Mouse (Mus musculus) lung, postnatal 0 days (tissue): ENCODE measurements around the gene Ddx24. TPM values are rescaled to one million over a fixed set of nuclear protein-coding genes. Genes with fewer than 3 reads are reported as not detected.
A peak's percentile ranks its signal among the peaks of the same experiment; 100 is the strongest.

Experiments
- ATAC-seq: fragments of 200-750 bp; cut with Nextera tagmentation; 2 replicates; pipeline ENCODE4 v1.8.0; 2017; ENCODE audit warnings: moderate library complexity
- DNase-seq: peaks from one replicate; pipeline ENCODE4 v3.0.0-alpha.2; 2016; ENCODE audit warnings: low spot score
- H3K27ac ChIP-seq: fragments of 300-500 bp; sonication (generic); 2 replicates; pipeline ENCODE4 v1.5.1; 2014; ENCODE audit warnings: antibody characterized with exemption, mild to moderate bottlenecking, low read length, mixed read lengths
- H3K27me3 ChIP-seq: fragments of 300-500 bp; sonication (generic); replicated peaks from 2 replicates; pipeline ENCODE4 v1.6.1; 2014; ENCODE audit warnings: low read length, mixed read lengths; ENCODE audit not compliant: insufficient read depth
- H3K36me3 ChIP-seq: fragments of 300-500 bp; sonication (generic); 2 replicates; pipeline ENCODE4 v1.6.1; 2014; ENCODE audit warnings: low read length, mixed read lengths; ENCODE audit not compliant: insufficient read depth
- H3K4me1 ChIP-seq: fragments of 300-500 bp; sonication (generic); 2 replicates; pipeline ENCODE4 v1.6.1; 2014; ENCODE audit warnings: antibody characterized with exemption, low read depth, low read length, mixed read lengths; ENCODE audit not compliant: insufficient read depth
- H3K4me2 ChIP-seq: fragments of 300-500 bp; sonication (generic); replicated peaks from 2 replicates; pipeline ENCODE4 v1.6.1; 2014; ENCODE audit warnings: low read depth, mild to moderate bottlenecking, low read length, moderate library complexity, mixed read lengths
- H3K4me3 ChIP-seq: fragments of 300-500 bp; sonication (generic); 2 replicates; pipeline ENCODE4 v1.5.1; 2014; ENCODE audit warnings: low read depth, low read length
- H3K9ac ChIP-seq: fragments of 300-500 bp; sonication (generic); replicated peaks from 2 replicates; pipeline ENCODE4 v1.6.1; 2014; ENCODE audit warnings: low read depth, mild to moderate bottlenecking
- H3K9me3 ChIP-seq: fragments of 300-500 bp; sonication (generic); 2 replicates; pipeline ENCODE4 v1.6.1; 2016; ENCODE audit warnings: low read length, mixed read lengths
- CTCF ChIP-seq: IDR thresholded peaks from 2 replicates; pipeline ENCODE4 v1.5.1; 2016; ENCODE audit warnings: antibody characterized with exemption, mild to moderate bottlenecking
- EP300 ChIP-seq: IDR thresholded peaks from 2 replicates; pipeline ENCODE4 v1.6.1; 2016; ENCODE audit warnings: antibody characterized with exemption, mild to moderate bottlenecking, control low read depth
- WGBS: fragments of 180-500 bp; shearing (Covaris S2); extraction: QIAGEN DNeasy Blood & Tissue Kit; methylation state at CpG from one replicate; pipeline ENCODE4 v1.1.7; 2014; 5-methylcytosine and 5-hydroxymethylcytosine counted together
- polyA plus RNA-seq: library from polyadenylated mRNA; unstranded; fragments of >200 nt; fragmentation: Nextera tagmentation; extraction: Ambion mirVana; gene quantifications from 2 replicates; pipeline ENCODE4 v1.2.1, GENCODE M21; 2015

Ddx24 gene
- polyA plus RNA-seq, 1 experiment from 2014 or later: 87.2 TPM

GRCm38 (mm10) chr12:103393528-103393927 lies 32.1 kb downstream of the Ddx24 start:
- no peaks in the 10 kb centered on the region for H3K27me3 ChIP-seq
- no peak for ATAC-seq
- TF ChIP-seq CTCF: no peak
- no peak for TF ChIP-seq EP300
- 38% methylated on average over 6 of the region's 6 CpGs for WGBS
- no peak overlapping the region for H3K27ac ChIP-seq
- peaks cover 7% of the 10 kb centered on the region; the same call in 1 of the 2 replicates for H3K4me1 ChIP-seq
- no peaks in the 10 kb centered on the region for H3K9me3 ChIP-seq
- no peak for DNase-seq
- no peaks in the 10 kb centered on the region for H3K36me3 ChIP-seq
- H3K9ac ChIP-seq: no peak overlapping the region
- H3K4me2 ChIP-seq: no peak overlapping the region
- no peak overlapping the region for H3K4me3 ChIP-seq

GRCm38 (mm10) chr12:103391098-103391497 lies 34.5 kb downstream of the Ddx24 start:
- Histone ChIP-seq H3K4me1 (peaks cover 7% of the 10 kb centered on the region; the same call in 1 of the 2 replicates), H3K4me2 (no peak overlapping the region), H3K36me3 (no peaks in the 10 kb centered on the region), H3K9me3 (no peaks in the 10 kb centered on the region), H3K4me3 (no peak overlapping the region), H3K9ac (no peak overlapping the region), H3K27ac (no peak overlapping the region), H3K27me3 (no peaks in the 10 kb centered on the region)
- 59% methylated on average over 7 of the region's 7 CpGs for WGBS
- DNase-seq: no peak
- no peak for ATAC-seq
- TF ChIP-seq EP300 (no peak), CTCF (no peak)

GRCm38 (mm10) chr12:103389982-103390381 lies 35.6 kb downstream of the Ddx24 start:
- Histone ChIP-seq H3K4me3 (no peak overlapping the region), H3K9me3 (no peaks in the 10 kb centered on the region), H3K27me3 (no peaks in the 10 kb centered on the region), H3K4me1 (peaks cover 7% of the 10 kb centered on the region; the same call in 1 of the 2 replicates), H3K36me3 (no peaks in the 10 kb centered on the region), H3K4me2 (no peak overlapping the region), H3K9ac (no peak overlapping the region), H3K27ac (no peak overlapping the region)
- ATAC-seq (no peak), DNase-seq (no peak)
- no peak for TF ChIP-seq EP300
- TF ChIP-seq CTCF: no peak
- 58% methylated on average over 4 of the region's 4 CpGs for WGBS

DNA sequence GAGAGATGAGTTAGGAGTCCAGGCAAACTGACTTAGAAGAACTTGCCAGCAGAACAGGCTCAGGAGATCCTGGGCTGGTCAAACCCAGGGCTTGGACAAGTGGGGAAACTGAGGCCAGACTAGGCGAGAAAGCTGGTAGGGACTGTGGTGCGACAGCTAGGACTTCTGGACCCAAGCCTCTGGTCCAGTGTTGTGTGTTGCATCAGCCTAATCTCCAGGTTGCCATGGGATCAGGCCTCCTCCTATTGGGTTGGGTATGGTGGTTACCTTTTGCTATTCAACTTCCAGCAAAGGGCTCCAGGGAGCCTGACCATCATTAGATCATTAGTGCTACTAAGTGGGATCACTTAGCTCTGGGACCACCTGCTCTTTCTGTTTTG lies 36.3 kb downstream of the Ddx24 start:
- Histone ChIP-seq H3K4me3 (peak overlapping the region; percentile 67), H3K27ac (no peak overlapping the region), H3K36me3 (no peaks in the 10 kb centered on the region), H3K4me2 (peak overlapping the region; percentile 76), H3K9me3 (no peaks in the 10 kb centered on the region), H3K27me3 (no peaks in the 10 kb centered on the region), H3K9ac (peak overlapping the region; percentile 64; the same call in 1 of the 2 replicates), H3K4me1 (peaks cover 7% of the 10 kb centered on the region; the same call in 1 of the 2 replicates)
- WGBS: 57% methylated on average over 2 of the region's 2 CpGs
- ATAC-seq: no peak
- no peak for DNase-seq
- TF ChIP-seq EP300 (no peak), CTCF (no peak)

DNA sequence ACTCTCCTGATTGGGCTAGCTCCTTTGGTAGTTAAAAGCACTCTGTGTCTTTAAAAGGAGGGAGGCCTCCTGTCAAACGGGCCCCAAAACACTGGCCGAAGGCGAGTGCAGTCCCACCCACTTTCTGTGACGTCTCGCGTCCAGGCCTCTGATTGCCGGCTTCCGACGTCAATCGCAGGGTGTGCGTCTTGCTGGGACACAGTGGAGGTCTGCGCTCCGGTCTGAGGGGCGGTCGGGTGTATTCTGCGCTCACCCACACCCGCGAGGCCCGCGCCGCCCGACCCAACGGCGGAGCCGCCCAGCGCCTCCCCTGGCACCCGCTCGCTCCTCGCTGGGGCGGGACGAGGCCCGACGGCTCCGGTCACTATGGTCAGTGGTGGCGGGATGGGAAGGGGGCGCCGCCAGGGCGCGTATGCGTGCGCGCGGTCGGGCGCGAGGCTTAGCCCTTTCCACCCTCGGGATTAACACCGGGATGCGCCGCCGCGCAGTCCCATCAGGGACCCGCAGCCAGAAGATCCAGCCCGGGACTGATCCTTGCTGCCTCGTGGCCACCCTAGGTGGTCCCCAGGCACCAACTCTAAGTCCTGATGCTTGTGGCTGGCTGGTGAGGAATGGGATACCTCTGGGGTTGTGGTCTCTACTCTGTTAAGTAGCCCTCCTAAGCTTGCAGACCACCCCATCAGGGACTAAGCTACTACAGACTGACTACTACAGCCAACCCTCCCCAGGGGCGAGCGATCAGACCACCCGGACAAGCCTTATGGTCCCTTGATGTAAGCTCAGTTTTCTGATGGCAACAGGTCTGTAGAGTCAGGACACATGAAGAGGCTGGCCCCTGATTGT lies 36.9 kb downstream of the Ddx24 start, which contains the start of gene Otub2:
Otub2 (plus strand) TSS at position 178 of the 843 bp plus-strand sequence.
- peaks cover 7% of the 10 kb centered on the region; the same call in 1 of the 2 replicates for H3K4me1 ChIP-seq
- H3K36me3 ChIP-seq: no peaks in the 10 kb centered on the region
- WGBS: under 1% methylated on average over 58 of the region's 58 CpGs
- peak within 1 kb of the TSS; percentile 76 for H3K4me2 ChIP-seq
- H3K9ac ChIP-seq: peak within 1 kb of the TSS; percentile 64
- no peaks in the 10 kb centered on the region for H3K9me3 ChIP-seq
- ATAC-seq (peak; percentile 99), DNase-seq (peak; percentile 97)
- H3K27me3 ChIP-seq: no peaks in the 10 kb centered on the region
- TF ChIP-seq CTCF: no peak
- TF ChIP-seq EP300: no peak
- no peak within 1 kb of the TSS; the same call in 1 of the 2 replicates for H3K27ac ChIP-seq
- H3K4me3 ChIP-seq: peak within 1 kb of the TSS; percentile 67

- TF ChIP-seq CTCF (no peak), EP300 (no peak)
- DNase-seq: no peak
- H3K4me2 ChIP-seq: no peak overlapping the region
- H3K4me3 ChIP-seq: no peak overlapping the region
- WGBS: 76% methylated on average over 4 of the region's 4 CpGs
- no peaks in the 10 kb centered on the region for H3K4me1 ChIP-seq
- no peak for ATAC-seq
- no peak overlapping the region for H3K9ac ChIP-seq
- no peaks in the 10 kb centered on the region for H3K9me3 ChIP-seq
- H3K27me3 ChIP-seq: no peaks in the 10 kb centered on the region
- no peaks in the 10 kb centered on the region for H3K36me3 ChIP-seq
- H3K27ac ChIP-seq: no peak overlapping the region
Observed at GRCm38 (mm10) chr12:103380226-103380625, 45.4 kb downstream of the Ddx24 start.
